Mouse (Mus musculus) heart, postnatal 0 days (tissue): ENCODE data around the gene Noc2l. TPM values are rescaled to one million over a fixed set of nuclear protein-coding genes. Genes with fewer than 3 reads are reported as not detected.

Experiments
- ATAC-seq: fragments of 200-750 bp; cut with Nextera tagmentation; 2 replicates; pipeline ENCODE4 v1.8.0; 2017; ENCODE audit warnings: low read depth, moderate number of reproducible peaks, moderate library complexity; ENCODE audit not compliant: insufficient read depth
- DNase-seq: peaks from one replicate; pipeline ENCODE4 v3.0.0-alpha.2; 2016; ENCODE audit warnings: low spot score
- H3K27ac ChIP-seq: fragments of 300-500 bp; sonication (generic); 2 replicates; pipeline ENCODE4 v1.5.1; 2014; ENCODE audit warnings: low read depth, mild to moderate bottlenecking
- H3K27me3 ChIP-seq: fragments of 300-500 bp; sonication (generic); 2 replicates; pipeline ENCODE4 v1.6.1; 2014; ENCODE audit warnings: low read length, mixed read lengths; ENCODE audit not compliant: control insufficient read depth, insufficient read depth
- H3K36me3 ChIP-seq: fragments of 300-500 bp; sonication (generic); replicated peaks from 2 replicates; pipeline ENCODE4 v1.6.1; 2014; ENCODE audit warnings: low read length, mixed read lengths; ENCODE audit not compliant: control insufficient read depth, insufficient read depth
- H3K4me1 ChIP-seq: fragments of 300-500 bp; sonication (generic); 2 replicates; pipeline ENCODE4 v1.6.1; 2014; ENCODE audit warnings: antibody characterized with exemption; ENCODE audit not compliant: control insufficient read depth, insufficient read depth
- H3K4me2 ChIP-seq: fragments of 300-500 bp; sonication (generic); 2 replicates; pipeline ENCODE4 v1.6.1; 2014; ENCODE audit warnings: low read depth, mild to moderate bottlenecking, low read length, moderate library complexity
- H3K4me3 ChIP-seq: fragments of 300-500 bp; sonication (generic); 2 replicates; pipeline ENCODE4 v1.5.1; 2014; ENCODE audit warnings: low read depth, low read length
- H3K9ac ChIP-seq: fragments of 300-500 bp; sonication (generic); replicated peaks from 2 replicates; pipeline ENCODE4 v1.6.1; 2014; ENCODE audit warnings: low read depth, low read length, mixed read lengths
- H3K9me3 ChIP-seq: fragments of 300-500 bp; sonication (generic); replicated peaks from 2 replicates; pipeline ENCODE4 v1.6.1; 2016; ENCODE audit warnings: low read length; ENCODE audit not compliant: control insufficient read depth
- CTCF ChIP-seq: IDR thresholded peaks from 2 replicates; pipeline ENCODE4 v1.5.1; 2016; ENCODE audit warnings: antibody characterized with exemption, control low read depth, low read depth
- EP300 ChIP-seq: IDR thresholded peaks from 2 replicates; pipeline ENCODE4 v1.6.1; 2016; ENCODE audit warnings: antibody characterized with exemption, low read depth
- WGBS: fragments of 180-500 bp; shearing (Covaris S2); extraction: QIAGEN DNeasy Blood & Tissue Kit; methylation state at CpG from one replicate; pipeline ENCODE4 v1.1.7; 2014; 5-methylcytosine and 5-hydroxymethylcytosine counted together
- microRNA-seq: library from miRNA; unstranded; fragments of <30 nt; microRNA quantifications from one replicate; pipeline ENCODE4, GENCODE M21; 2016
- polyA plus RNA-seq: library from polyadenylated mRNA; unstranded; fragments of >200 nt; fragmentation: Nextera tagmentation; extraction: Ambion mirVana; gene quantifications from 2 replicates; pipeline ENCODE4 v1.2.1, GENCODE M21; 2015
- total RNA-seq: library from RNA; depleted of rRNA; stranded (reverse); fragments of >200 nt; gene quantifications from 2 replicates; pipeline ENCODE4 v1.2.3, GENCODE M21; 2014; ENCODE audit warnings: low replicate concordance; rRNA removed

Gene Noc2l
- total and polyA plus RNA-seq, 2 experiments from 2014 or later = 17.2 to 46.4 TPM

- H3K36me3 ChIP-seq = no peaks in the 10 kb centered on the region
- DNase-seq (no peak), ATAC-seq (no peak)
- H3K4me3 ChIP-seq = peak within 1 kb of the TSS; percentile 17
- WGBS = 11% methylated on average over 26 of the region's 26 CpGs
- no peak within 1 kb of the TSS for H3K27ac ChIP-seq
- no peaks in the 10 kb centered on the region for H3K9me3 ChIP-seq
- H3K4me1 ChIP-seq = no peaks in the 10 kb centered on the region
- no peak for TF ChIP-seq EP300
- TF ChIP-seq CTCF = no peak
- peak within 1 kb of the TSS; percentile 21 for H3K4me2 ChIP-seq
- H3K27me3 ChIP-seq = peaks cover 17% of the 10 kb centered on the region
- no peak within 1 kb of the TSS for H3K9ac ChIP-seq
Observed at GRCm38 (mm10) chr4:156255078-156255839, 19.4 kb downstream of the Noc2l start, which contains the start of gene Samd11. Samd11 (minus strand) TSS chr4:156255657.

Small RNAs within 50 kb of the gene (microRNA-seq; reads per million reads assigned to microRNA genes)
- 2.7 reads per million, percentile 11 among the genes with 10 or more reads in this experiment for gene Mir7658

Other genes starting within 250 kb of the Noc2l start
- 3.9 and 11.2 TPM in 2 replicates for gene B3galt6, start 243.4 kb upstream of the Noc2l start, total RNA-seq
- 5.0 and 5.7 TPM in 2 replicates for gene B3galt6, start 243.4 kb upstream of the Noc2l start, polyA plus RNA-seq
- 88.4 and 114 TPM in 2 replicates for gene Sdf4, start 243.1 kb upstream of the Noc2l start, total RNA-seq
- gene Sdf4, start 243.1 kb upstream of the Noc2l start, polyA plus RNA-seq = 102 and 105 TPM in 2 replicates
- gene Tnfrsf4, start 222.2 kb upstream of the Noc2l start, total RNA-seq = not detected in 2 replicates
- 0.26 and 0.31 TPM in 2 replicates for gene Tnfrsf4, start 222.2 kb upstream of the Noc2l start, polyA plus RNA-seq
- gene Tnfrsf18, start 209.8 kb upstream of the Noc2l start, total RNA-seq = 2.2 TPM in 1 of 2 replicates, not detected in the other
- gene Tnfrsf18, start 209.8 kb upstream of the Noc2l start, polyA plus RNA-seq = 0.88 and 1.00 TPM in 2 replicates
- not detected in 2 replicates for gene Ttll10, start 176.6 kb upstream of the Noc2l start, total RNA-seq
- 0.08 TPM in 1 of 2 replicates, not detected in the other for gene Ttll10, start 176.6 kb upstream of the Noc2l start, polyA plus RNA-seq
- gene 9430015G10Rik, start 126.0 kb upstream of the Noc2l start, total RNA-seq = 6.7 and 14.6 TPM in 2 replicates
- gene 9430015G10Rik, start 126.0 kb upstream of the Noc2l start, polyA plus RNA-seq = 3.8 and 4.3 TPM in 2 replicates
- not detected in 2 replicates for gene Rnf223, start 105.5 kb upstream of the Noc2l start, total RNA-seq
- gene Rnf223, start 105.5 kb upstream of the Noc2l start, polyA plus RNA-seq = not detected in 2 replicates
- 94.4 and 109 TPM in 2 replicates for gene Agrn, start 38.5 kb upstream of the Noc2l start, total RNA-seq
- 18.5 and 20.1 TPM in 2 replicates for gene Agrn, start 38.5 kb upstream of the Noc2l start, polyA plus RNA-seq
- 7.5 and 19.9 TPM in 2 replicates for gene Isg15, start 35.2 kb upstream of the Noc2l start, total RNA-seq
- gene Isg15, start 35.2 kb upstream of the Noc2l start, polyA plus RNA-seq = 4.5 and 7.0 TPM in 2 replicates
- 5.9 and 6.0 TPM in 2 replicates for gene AW011738, start 32.7 kb upstream of the Noc2l start, total RNA-seq
- gene AW011738, start 32.7 kb upstream of the Noc2l start, polyA plus RNA-seq = 3.2 and 3.4 TPM in 2 replicates
- 57.5 and 68.3 TPM in 2 replicates for gene Perm1, start 20.1 kb upstream of the Noc2l start, total RNA-seq
- 35.9 and 42.9 TPM in 2 replicates for gene Perm1, start 20.1 kb upstream of the Noc2l start, polyA plus RNA-seq
- gene Plekhn1, start 1.2 kb upstream of the Noc2l start, total RNA-seq = 15.3 and 21.9 TPM in 2 replicates
- gene Plekhn1, start 1.2 kb upstream of the Noc2l start, polyA plus RNA-seq = 5.9 and 6.0 TPM in 2 replicates
- 0.95 TPM in 1 of 2 replicates, not detected in the other for gene Samd11, start 19.6 kb downstream of the Noc2l start, total RNA-seq
- gene Samd11, start 19.6 kb downstream of the Noc2l start, polyA plus RNA-seq = 0.16 and 0.19 TPM in 2 replicates
- not detected in 2 replicates for gene Vmn2r-ps159, start 95.1 kb downstream of the Noc2l start, total RNA-seq
- not detected in 2 replicates for gene Vmn2r-ps159, start 95.1 kb downstream of the Noc2l start, polyA plus RNA-seq